Mouse (Mus musculus): ENCODE measurements around the gene Rasgrp1. TPM values are rescaled to one million over a fixed set of nuclear protein-coding genes. Genes with fewer than 3 reads are reported as not detected.

Gene Rasgrp1
- polyA plus RNA-seq, 2 experiments, result 0.49 to 0.57 TPM

- Histone ChIP-seq H3K27me3 (ENCODE audit: control insufficient read depth, insufficient read depth, low read length) (no peaks in the 10 kb centered on the region), H3K4me2 (ENCODE audit: low read depth) (no peak overlapping the region), H3K4me1 (replicated peaks; ENCODE audit: control insufficient read depth in 2 of 2, insufficient read depth in 2 of 2, low read length in 1 of 2) (no peaks in the 10 kb centered on the region), H3K4me3 (ENCODE audit: insufficient read depth in 1 of 2, low read depth in 2 of 2, low read length in 2 of 2) (no peak overlapping the region), H3K9me3 (ENCODE audit: control insufficient read depth, low read length) (no peaks in the 10 kb centered on the region), H3K27ac (no peak overlapping the region), H3K9ac (replicated peaks) (no peak overlapping the region), H3K36me3 (replicated peaks; ENCODE audit: control insufficient read depth, insufficient read depth, low read depth) (no peaks in the 10 kb centered on the region)
- no peak for DNase-seq (ENCODE audit: low read depth in 3 of 3, low spot score in 3 of 3)
- WGBS (ENCODE audit: insufficient replicate concordance), result 44% methylated on average over 3 of the region's 3 CpGs
- TF ChIP-seq EP300 (IDR thresholded peaks at IDR 0.05; ENCODE audit: low read depth) (no peak), CTCF (IDR thresholded peaks at IDR 0.05; ENCODE audit: low read depth) (no peak)
- ATAC-seq (ENCODE audit: insufficient read depth), result no peak
Measured at GRCm38 (mm10) chr2:117366478-117366877, 23.7 kb upstream of the Rasgrp1 start.

GRCm38 (mm10) chr2:117364056-117364455 lies 21.3 kb upstream of the Rasgrp1 start:
- no peak overlapping the region for H3K4me2 ChIP-seq (ENCODE audit: low read depth)
- no peak for ATAC-seq (ENCODE audit: insufficient read depth)
- WGBS (ENCODE audit: insufficient replicate concordance), result 55% methylated on average over 2 of the region's 2 CpGs

GRCm38 (mm10) chr2:117357939-117358338 lies 15.1 kb upstream of the Rasgrp1 start:
- H3K4me3 ChIP-seq (ENCODE audit: insufficient read depth in 1 of 2, low read depth in 2 of 2, low read length in 2 of 2), result no peak overlapping the region
- no peak overlapping the region for H3K9ac ChIP-seq (replicated peaks)
- no peaks in the 10 kb centered on the region for H3K27me3 ChIP-seq (ENCODE audit: control insufficient read depth, insufficient read depth, low read length)
- ATAC-seq (ENCODE audit: insufficient read depth) (no peak), DNase-seq (ENCODE audit: low read depth in 3 of 3, low spot score in 3 of 3) (no peak)
- TF ChIP-seq CTCF (IDR thresholded peaks at IDR 0.05; ENCODE audit: low read depth) (no peak), EP300 (IDR thresholded peaks at IDR 0.05; ENCODE audit: low read depth) (no peak)
- H3K9me3 ChIP-seq (ENCODE audit: control insufficient read depth, low read length), result no peaks in the 10 kb centered on the region
- H3K27ac ChIP-seq, result no peak overlapping the region
- H3K4me1 ChIP-seq (replicated peaks; ENCODE audit: control insufficient read depth in 2 of 2, insufficient read depth in 2 of 2, low read length in 1 of 2), result no peaks in the 10 kb centered on the region
- H3K36me3 ChIP-seq (replicated peaks; ENCODE audit: control insufficient read depth, insufficient read depth, low read depth), result no peaks in the 10 kb centered on the region
- H3K4me2 ChIP-seq (ENCODE audit: low read depth), result no peak overlapping the region

More at GRCm38 (mm10) chr2:117364056-117364455, 21.3 kb upstream of the Rasgrp1 start:
- H3K36me3 ChIP-seq (replicated peaks; ENCODE audit: control insufficient read depth, insufficient read depth, low read depth), result no peaks in the 10 kb centered on the region
- no peaks in the 10 kb centered on the region for H3K9me3 ChIP-seq (ENCODE audit: control insufficient read depth, low read length)
- H3K27ac ChIP-seq, result no peak overlapping the region
- H3K27me3 ChIP-seq (ENCODE audit: control insufficient read depth, insufficient read depth, low read length), result no peaks in the 10 kb centered on the region
- H3K9ac ChIP-seq (replicated peaks), result no peak overlapping the region
- H3K4me3 ChIP-seq (ENCODE audit: insufficient read depth in 1 of 2, low read depth in 2 of 2, low read length in 2 of 2), result no peak overlapping the region
- TF ChIP-seq EP300 (IDR thresholded peaks at IDR 0.05; ENCODE audit: low read depth) (no peak), CTCF (IDR thresholded peaks at IDR 0.05; ENCODE audit: low read depth) (no peak)
- H3K4me1 ChIP-seq (replicated peaks; ENCODE audit: control insufficient read depth in 2 of 2, insufficient read depth in 2 of 2, low read length in 1 of 2), result no peaks in the 10 kb centered on the region
- no peak for DNase-seq (ENCODE audit: low read depth in 3 of 3, low spot score in 3 of 3)

GRCm38 (mm10) chr2:117352305-117353123 lies 9.7 kb upstream of the Rasgrp1 start:
- no peaks in the 10 kb centered on the region for H3K27me3 ChIP-seq (ENCODE audit: control insufficient read depth, insufficient read depth, low read length)
- no peak overlapping the region for H3K4me2 ChIP-seq (ENCODE audit: low read depth)
- 64% methylated on average over 9 of the region's 9 CpGs for WGBS (ENCODE audit: insufficient replicate concordance)
- ATAC-seq (ENCODE audit: insufficient read depth) (no peak), DNase-seq (ENCODE audit: low read depth in 3 of 3, low spot score in 3 of 3) (no peak)
- H3K9me3 ChIP-seq (ENCODE audit: control insufficient read depth, low read length), result no peaks in the 10 kb centered on the region
- no peaks in the 10 kb centered on the region for H3K36me3 ChIP-seq (replicated peaks; ENCODE audit: control insufficient read depth, insufficient read depth, low read depth)
- H3K27ac ChIP-seq, result no peak overlapping the region
- no peak overlapping the region for H3K9ac ChIP-seq (replicated peaks)
- H3K4me3 ChIP-seq (ENCODE audit: insufficient read depth in 1 of 2, low read depth in 2 of 2, low read length in 2 of 2), result no peak overlapping the region
- TF ChIP-seq CTCF (IDR thresholded peaks at IDR 0.05; ENCODE audit: low read depth) (no peak), EP300 (IDR thresholded peaks at IDR 0.05; ENCODE audit: low read depth) (no peak)
- H3K4me1 ChIP-seq (replicated peaks; ENCODE audit: control insufficient read depth in 2 of 2, insufficient read depth in 2 of 2, low read length in 1 of 2), result no peaks in the 10 kb centered on the region

DNA sequence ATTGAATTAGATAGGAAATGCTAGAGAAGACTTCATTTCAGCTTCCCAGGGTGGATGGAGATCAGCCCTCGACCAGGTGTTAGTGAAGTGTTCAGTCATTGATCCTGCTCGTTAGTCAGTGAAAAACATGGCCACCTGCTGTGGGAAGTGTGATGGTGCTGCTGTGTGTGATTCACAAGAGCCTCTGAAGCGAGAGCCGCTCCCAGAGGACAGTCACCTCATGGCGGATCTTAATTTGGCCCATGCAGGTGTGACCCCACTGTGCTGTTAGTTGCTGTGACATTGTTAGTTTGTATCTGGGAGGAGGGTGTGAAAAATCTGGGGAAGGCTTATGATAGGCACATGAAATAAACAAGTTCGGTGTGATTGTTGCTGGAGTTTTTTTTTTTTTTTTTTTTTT lies 7.3 kb upstream of the Rasgrp1 start:
- DNase-seq (ENCODE audit: low read depth in 3 of 3, low spot score in 3 of 3), result no peak
- 38% methylated on average over 6 of the region's 6 CpGs for WGBS (ENCODE audit: insufficient replicate concordance)
- H3K27me3 ChIP-seq (ENCODE audit: control insufficient read depth, insufficient read depth, low read length), result no peaks in the 10 kb centered on the region

More for the DNA sequence above, 7.3 kb upstream of the Rasgrp1 start:
- H3K27ac ChIP-seq, result no peak overlapping the region
- TF ChIP-seq EP300 (IDR thresholded peaks at IDR 0.05; ENCODE audit: low read depth), result no peak
- no peak for TF ChIP-seq CTCF (IDR thresholded peaks at IDR 0.05; ENCODE audit: low read depth)
- no peak overlapping the region for H3K4me3 ChIP-seq (ENCODE audit: insufficient read depth in 1 of 2, low read depth in 2 of 2, low read length in 2 of 2)
- no peak for ATAC-seq (ENCODE audit: insufficient read depth)
- no peaks in the 10 kb centered on the region for H3K4me1 ChIP-seq (replicated peaks; ENCODE audit: control insufficient read depth in 2 of 2, insufficient read depth in 2 of 2, low read length in 1 of 2)
- H3K36me3 ChIP-seq (replicated peaks; ENCODE audit: control insufficient read depth, insufficient read depth, low read depth), result no peaks in the 10 kb centered on the region
- H3K4me2 ChIP-seq (ENCODE audit: low read depth), result no peak overlapping the region
- no peaks in the 10 kb centered on the region for H3K9me3 ChIP-seq (ENCODE audit: control insufficient read depth, low read length)
- no peak overlapping the region for H3K9ac ChIP-seq (replicated peaks)
